Mouse (Mus musculus) midbrain, embryonic 10.5 days (tissue): Measurements from ENCODE around the gene Prtg. TPM values are rescaled to one million over a fixed set of nuclear protein-coding genes. Genes with fewer than 3 reads are reported as not detected.

Experiments
- DNase-seq: peaks from one replicate; pipeline ENCODE4 v3.0.0-alpha.2; 2017; ENCODE audit warnings: low spot score
- H3K27ac ChIP-seq: fragments of 300-500 bp; sonication (generic); replicated peaks from 2 replicates; pipeline ENCODE4 v1.5.1; 2016; ENCODE audit warnings: mild to moderate bottlenecking
- H3K27me3 ChIP-seq: fragments of 300-500 bp; sonication (generic); 2 replicates; pipeline ENCODE4 v1.6.1; 2016; ENCODE audit warnings: low read depth, mild to moderate bottlenecking; ENCODE audit not compliant: poor library complexity, severe bottlenecking
- H3K36me3 ChIP-seq: fragments of 300-500 bp; sonication (generic); 2 replicates; pipeline ENCODE4 v1.6.1; 2016; ENCODE audit warnings: mild to moderate bottlenecking, moderate library complexity
- H3K4me1 ChIP-seq: fragments of 300-500 bp; sonication (generic); 2 replicates; pipeline ENCODE4 v1.6.1; 2016
- H3K4me3 ChIP-seq: fragments of 300-500 bp; sonication (generic); 2 replicates; pipeline ENCODE4 v1.5.1; 2016; ENCODE audit warnings: mild to moderate bottlenecking, moderate library complexity
- H3K9me3 ChIP-seq: fragments of 300-500 bp; sonication (generic); replicated peaks from 2 replicates; pipeline ENCODE4 v1.6.1; 2016; ENCODE audit warnings: mild to moderate bottlenecking
- WGBS: fragments of 180-500 bp; shearing (Covaris S2); methylation state at CpG from one replicate; pipeline ENCODE4 v1.1.7; 2016; 5-methylcytosine and 5-hydroxymethylcytosine counted together
- polyA plus RNA-seq: library from polyadenylated mRNA; unstranded; fragments of >200 nt; fragmentation: Nextera tagmentation; extraction: Ambion mirVana; gene quantifications from 2 replicates; pipeline ENCODE4 v1.2.1, GENCODE M21; 2016

The Prtg gene
- polyA plus RNA-seq, 1 experiment from 2014 or later = 19.9 TPM

- H3K27ac ChIP-seq = no peak overlapping the region
- 93% methylated on average over 4 of the region's 4 CpGs for WGBS
- no peaks in the 10 kb centered on the region for H3K27me3 ChIP-seq
- no peaks in the 10 kb centered on the region for H3K4me1 ChIP-seq
- peaks cover 99% of the 10 kb centered on the region for H3K36me3 ChIP-seq
- no peak overlapping the region for H3K4me3 ChIP-seq
- H3K9me3 ChIP-seq = peaks cover 6% of the 10 kb centered on the region; the same call in 1 of the 2 replicates
- DNase-seq = no peak
Measured at GRCm38 (mm10) chr9:72846160-72846559, 39.5 kb downstream of the Prtg start.

GRCm38 (mm10) chr9:72851541-72851940, 44.9 kb downstream of the Prtg start:
- peaks cover 97% of the 10 kb centered on the region for H3K36me3 ChIP-seq
- peaks cover 6% of the 10 kb centered on the region; the same call in 1 of the 2 replicates for H3K9me3 ChIP-seq
- H3K27ac ChIP-seq = no peak overlapping the region
- peaks cover 5% of the 10 kb centered on the region; the same call in 1 of the 2 replicates for H3K27me3 ChIP-seq
- no peak overlapping the region for H3K4me3 ChIP-seq
- peaks cover 26% of the 10 kb centered on the region for H3K4me1 ChIP-seq
- no peak for DNase-seq
- 97% methylated on average over 10 of the region's 10 CpGs for WGBS

- DNase-seq = no peak
- H3K36me3 ChIP-seq = peaks cover 97% of the 10 kb centered on the region
- H3K27ac ChIP-seq = no peak overlapping the region
- H3K9me3 ChIP-seq = peaks cover 6% of the 10 kb centered on the region; the same call in 1 of the 2 replicates
- H3K27me3 ChIP-seq = peaks cover 5% of the 10 kb centered on the region; the same call in 1 of the 2 replicates
- no peak overlapping the region for H3K4me3 ChIP-seq
- peaks cover 26% of the 10 kb centered on the region for H3K4me1 ChIP-seq
- 93% methylated on average over 5 of the region's 5 CpGs for WGBS
Measured at GRCm38 (mm10) chr9:72851979-72852378, 45.3 kb downstream of the Prtg start.

GRCm38 (mm10) chr9:72853681-72854190, 47.1 kb downstream of the Prtg start:
- Histone ChIP-seq H3K4me3 (peak overlapping the region; percentile 18; the same call in 1 of the 2 replicates), H3K27me3 (peaks cover 5% of the 10 kb centered on the region; the same call in 1 of the 2 replicates), H3K36me3 (peaks cover 98% of the 10 kb centered on the region), H3K4me1 (peaks cover 26% of the 10 kb centered on the region), H3K27ac (peak overlapping the region; percentile 75), H3K9me3 (peaks cover 6% of the 10 kb centered on the region; the same call in 1 of the 2 replicates)
- WGBS = 50% methylated on average over 13 of the region's 13 CpGs
- DNase-seq = no peak

- H3K4me3 ChIP-seq = no peak overlapping the region
- H3K9me3 ChIP-seq = no peaks in the 10 kb centered on the region
- no peak overlapping the region for H3K27ac ChIP-seq
- peaks cover 5% of the 10 kb centered on the region; the same call in 1 of the 2 replicates for H3K27me3 ChIP-seq
- DNase-seq = no peak
- H3K36me3 ChIP-seq = peaks cover 90% of the 10 kb centered on the region
- 96% methylated on average over 24 of the region's 24 CpGs for WGBS
- peaks cover 26% of the 10 kb centered on the region for H3K4me1 ChIP-seq
Measured at GRCm38 (mm10) chr9:72856721-72857120, 50.0 kb downstream of the Prtg start.

- H3K36me3 ChIP-seq = peaks cover 87% of the 10 kb centered on the region
- no peaks in the 10 kb centered on the region for H3K9me3 ChIP-seq
- WGBS = 92% methylated on average over 5 of the region's 5 CpGs
- peaks cover 14% of the 10 kb centered on the region for H3K4me1 ChIP-seq
- DNase-seq = no peak
- no peak overlapping the region for H3K4me3 ChIP-seq
- H3K27me3 ChIP-seq = no peaks in the 10 kb centered on the region
- no peak overlapping the region for H3K27ac ChIP-seq
Measured at GRCm38 (mm10) chr9:72860764-72861163, 54.1 kb downstream of the Prtg start.

GRCm38 (mm10) chr9:72861235-72861634, 54.6 kb downstream of the Prtg start:
- Histone ChIP-seq H3K4me1 (peaks cover 14% of the 10 kb centered on the region), H3K9me3 (no peaks in the 10 kb centered on the region), H3K4me3 (no peak overlapping the region), H3K36me3 (peaks cover 86% of the 10 kb centered on the region), H3K27ac (no peak overlapping the region), H3K27me3 (no peaks in the 10 kb centered on the region)
- WGBS = 91% methylated on average over 10 of the region's 10 CpGs
- no peak for DNase-seq

- no peaks in the 10 kb centered on the region for H3K27me3 ChIP-seq
- H3K4me1 ChIP-seq = peaks cover 14% of the 10 kb centered on the region
- H3K9me3 ChIP-seq = no peaks in the 10 kb centered on the region
- H3K36me3 ChIP-seq = peaks cover 86% of the 10 kb centered on the region
- H3K4me3 ChIP-seq = no peak overlapping the region
- 90% methylated on average over 11 of the region's 11 CpGs for WGBS
- H3K27ac ChIP-seq = no peak overlapping the region
- no peak for DNase-seq
Measured at GRCm38 (mm10) chr9:72862186-72862585, 55.5 kb downstream of the Prtg start.

GRCm38 (mm10) chr9:72862955-72863354, 56.3 kb downstream of the Prtg start:
- no peak for DNase-seq
- H3K4me3 ChIP-seq = no peak overlapping the region
- H3K27me3 ChIP-seq = no peaks in the 10 kb centered on the region
- H3K9me3 ChIP-seq = no peaks in the 10 kb centered on the region
- peaks cover 16% of the 10 kb centered on the region for H3K4me1 ChIP-seq
- WGBS = 89% methylated on average over 4 of the region's 4 CpGs
- H3K36me3 ChIP-seq = peaks cover 83% of the 10 kb centered on the region
- no peak overlapping the region for H3K27ac ChIP-seq

- no peaks in the 10 kb centered on the region for H3K9me3 ChIP-seq
- H3K36me3 ChIP-seq = peaks cover 83% of the 10 kb centered on the region
- 68% methylated on average over 5 of the region's 5 CpGs for WGBS
- H3K27me3 ChIP-seq = no peaks in the 10 kb centered on the region
- DNase-seq = no peak
- peaks cover 16% of the 10 kb centered on the region for H3K4me1 ChIP-seq
- H3K27ac ChIP-seq = peak overlapping the region; percentile 61
- H3K4me3 ChIP-seq = no peak overlapping the region
Measured at GRCm38 (mm10) chr9:72863773-72864172, 57.1 kb downstream of the Prtg start.

- DNase-seq = no peak
- Histone ChIP-seq H3K27me3 (no peaks in the 10 kb centered on the region), H3K9me3 (no peaks in the 10 kb centered on the region), H3K36me3 (peaks cover 78% of the 10 kb centered on the region), H3K27ac (no peak overlapping the region), H3K4me1 (peaks cover 48% of the 10 kb centered on the region), H3K4me3 (no peak overlapping the region)
- WGBS = 94% methylated on average over 6 of the region's 6 CpGs
Measured at GRCm38 (mm10) chr9:72867434-72867833, 60.8 kb downstream of the Prtg start.

- H3K27ac ChIP-seq = no peak overlapping the region
- H3K4me3 ChIP-seq = no peak overlapping the region
- peaks cover 78% of the 10 kb centered on the region for H3K36me3 ChIP-seq
- H3K9me3 ChIP-seq = no peaks in the 10 kb centered on the region
- DNase-seq = no peak
- no peaks in the 10 kb centered on the region for H3K27me3 ChIP-seq
- peaks cover 45% of the 10 kb centered on the region for H3K4me1 ChIP-seq
- WGBS = 83% methylated on average over 2 of the region's 2 CpGs
Measured at GRCm38 (mm10) chr9:72868774-72869173, 62.1 kb downstream of the Prtg start.

GRCm38 (mm10) chr9:72871506-72872297, 65.0 kb downstream of the Prtg start:
- Histone ChIP-seq H3K36me3 (peaks cover 85% of the 10 kb centered on the region), H3K27me3 (no peaks in the 10 kb centered on the region), H3K4me1 (peaks cover 43% of the 10 kb centered on the region), H3K9me3 (no peaks in the 10 kb centered on the region), H3K27ac (peak overlapping the region; percentile 79), H3K4me3 (no peak overlapping the region)
- 19% methylated on average over 13 of the region's 13 CpGs for WGBS
- no peak for DNase-seq
